Mouse (Mus musculus) left cerebral cortex, adult 6 months (tissue): Measurements from ENCODE around the gene Hnrnph3. TPM values are rescaled to one million over a fixed set of nuclear protein-coding genes. Genes with fewer than 3 reads are reported as not detected.

Experiments used
- long read RNA-seq, 2 experiments: library from polyadenylated mRNA; unstranded; transcript quantifications; one replicate each; pipeline ENCODE4 v2.0.0; 2019 to 2020
- polyA plus RNA-seq: library from polyadenylated mRNA; unstranded; fragments of <200 nt; fragmentation: Nextera tagmentation; gene quantifications from 2 replicates; pipeline ENCODE4 v1.2.3, GENCODE M21; 2021

The Hnrnph3 gene
- 17.5 and 23.0 TPM in 2 replicates for polyA plus RNA-seq
- long read RNA-seq, experiment 1, transcript Hnrnph3-201 (10 exons, 2,213 nt), result major isoform, 22 of 72 reads
- long read RNA-seq, experiment 1, transcript Hnrnph3-202 (10 exons, 2,168 nt), result minor isoform, 12 of 72 reads
- long read RNA-seq, experiment 1, partial matches to known transcripts, result 4 of 72 reads
- long read RNA-seq, experiment 1, other reads (novel, unspliced or antisense), result 31 of 72 reads
- long read RNA-seq, experiment 2, transcript Hnrnph3-202 (10 exons, 2,168 nt), result minor isoform, 5 of 36 reads
- long read RNA-seq, experiment 2, transcript Hnrnph3-201 (10 exons, 2,213 nt), result major isoform, 11 of 36 reads
- long read RNA-seq, experiment 2, partial matches to known transcripts, result 7 of 36 reads
- long read RNA-seq, experiment 2, other reads (novel, unspliced or antisense), result 12 of 36 reads

DNA sequence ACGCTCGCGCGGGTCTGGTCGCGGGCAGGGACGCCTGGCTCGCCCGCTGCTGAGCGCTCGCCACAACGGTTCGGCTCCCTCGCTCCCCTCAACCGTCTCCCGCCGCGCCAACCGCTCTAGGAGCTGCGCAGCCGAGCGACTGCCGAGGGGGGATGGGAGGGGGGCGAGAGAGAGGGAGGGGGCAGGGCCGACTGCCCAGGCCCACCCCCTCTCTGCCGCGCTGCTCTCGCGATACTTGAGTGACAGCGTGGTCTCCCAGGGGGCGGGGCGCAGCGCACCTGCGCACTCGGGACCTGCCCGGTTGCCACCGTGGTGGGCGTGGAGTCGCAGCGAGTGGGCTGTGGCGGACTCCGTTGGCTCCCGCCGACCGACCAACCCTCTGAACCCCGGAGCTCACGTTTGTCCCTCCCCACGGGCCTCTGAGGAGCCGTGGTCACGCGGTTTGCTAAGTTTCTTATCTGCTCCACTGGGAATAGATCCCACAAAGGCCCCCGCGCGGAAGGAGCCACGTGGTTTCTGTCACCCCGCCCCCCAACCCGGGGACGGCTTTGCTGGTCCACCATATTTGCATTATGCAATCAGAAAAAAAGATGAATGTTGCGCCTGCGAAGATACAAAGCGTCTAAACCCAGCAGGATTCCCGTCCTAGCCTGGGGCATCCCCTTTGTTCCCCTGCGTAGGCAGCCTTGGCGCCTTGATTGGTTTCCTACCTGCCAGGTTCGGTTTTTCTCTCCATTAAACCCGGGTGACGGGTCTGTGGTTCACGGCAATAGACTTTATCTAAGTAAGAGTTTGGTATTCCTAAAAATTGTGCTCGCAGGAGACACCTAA lies at the start of gene Hnrnph3, which contains the start of gene Pbld2:
Hnrnph3 (minus strand) TSS at position 469 of the 831 bp plus-strand sequence.
Pbld2 (plus strand) TSS at position 567 of the 831 bp plus-strand sequence.

DNA sequence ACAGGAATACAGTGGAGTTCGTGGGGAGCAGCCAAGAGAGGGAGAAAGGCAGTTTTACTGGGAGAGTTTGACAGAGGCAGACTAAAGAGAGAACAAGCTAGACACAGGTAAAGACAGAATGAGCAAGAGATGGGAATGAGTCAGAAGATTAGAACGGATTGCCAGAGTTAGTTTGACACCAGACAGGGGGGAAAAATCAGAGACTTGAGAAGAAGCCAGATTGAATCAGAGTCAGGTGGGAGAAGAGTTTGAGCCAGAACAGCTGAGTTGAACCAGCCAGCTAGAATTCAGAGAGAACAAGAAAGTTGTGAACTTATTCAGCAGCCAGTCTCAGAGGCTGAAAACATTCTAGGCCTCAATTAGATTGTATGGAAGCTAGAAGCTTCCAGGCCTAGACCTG lies 35.8 kb upstream of the Hnrnph3 start, which contains the start of gene Pbld1:
Pbld1 (plus strand) TSS at position 301 of the 400 bp plus-strand sequence.

DNA sequence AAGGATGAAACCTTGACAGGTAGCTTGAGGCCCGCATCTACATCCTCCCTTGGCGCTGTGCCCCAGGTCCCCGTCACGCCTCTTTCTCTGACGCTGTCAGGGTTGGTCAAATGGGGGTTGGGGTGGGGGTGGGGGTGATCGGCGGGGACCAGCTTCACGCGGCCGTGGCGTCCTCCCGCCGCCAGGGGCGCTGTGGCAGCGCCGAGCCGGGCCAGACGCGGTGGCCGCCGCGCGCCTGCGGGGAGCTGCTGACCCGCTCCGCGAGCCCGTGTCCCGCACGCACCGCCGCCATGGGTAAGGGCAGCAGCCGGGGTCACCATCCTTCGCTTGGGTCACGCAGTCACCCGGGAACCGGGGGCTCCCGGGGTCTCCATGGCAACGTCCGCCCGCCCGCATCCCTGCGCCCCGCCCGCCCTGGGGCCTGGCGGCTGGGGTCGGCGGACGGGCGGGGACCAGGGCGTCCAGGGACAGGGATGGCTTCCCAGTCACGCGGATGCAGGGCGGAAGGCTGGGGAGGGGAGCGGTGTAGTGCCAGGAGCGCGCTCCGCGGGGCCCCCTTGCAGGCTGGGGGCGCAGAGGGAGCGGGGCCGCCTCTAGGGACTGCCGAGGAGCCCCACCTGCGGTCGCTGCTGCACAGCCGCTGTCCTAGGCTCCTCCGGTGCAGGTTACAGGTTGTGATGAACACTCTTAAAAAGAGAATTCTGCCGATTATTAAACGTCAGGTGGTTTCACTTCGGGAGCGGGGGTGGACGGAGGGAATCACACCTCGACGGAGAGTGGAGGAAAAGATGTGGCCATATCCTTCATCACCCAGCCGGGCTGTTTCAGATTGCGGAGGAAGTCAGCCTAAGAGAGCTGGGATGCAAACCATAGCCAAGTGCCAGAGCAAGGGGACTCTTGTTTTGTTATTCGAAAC lies 43.7 kb downstream of the Hnrnph3 start, which contains the start of gene Rufy2:
Rufy2 (plus strand) TSS at position 185 of the 916 bp plus-strand sequence.

Other genes with a start within 250 kb of the Hnrnph3 start
- gene Ccar1, start 231.9 kb downstream of the Hnrnph3 start, polyA plus RNA-seq, result 13.9 and 17.1 TPM in 2 replicates
- gene Tet1, start 115.2 kb downstream of the Hnrnph3 start, polyA plus RNA-seq, result 5.1 and 6.4 TPM in 2 replicates
- gene Slc25a16, start 103.6 kb downstream of the Hnrnph3 start, polyA plus RNA-seq, result 5.4 and 23.3 TPM in 2 replicates
- gene Dna2, start 77.2 kb downstream of the Hnrnph3 start, polyA plus RNA-seq, result 0.23 and 0.82 TPM in 2 replicates
- gene Rufy2, start 44.0 kb downstream of the Hnrnph3 start, polyA plus RNA-seq, result 35.9 and 44.4 TPM in 2 replicates
- gene Pbld2, start 98 bp upstream of the Hnrnph3 start, polyA plus RNA-seq, result 0.59 and 1.0 TPM in 2 replicates
- 0.98 and 1.2 TPM in 2 replicates for gene Pbld1, start 35.9 kb upstream of the Hnrnph3 start, polyA plus RNA-seq
- gene Atoh7, start 75.4 kb upstream of the Hnrnph3 start, polyA plus RNA-seq, result 2.6 and 2.8 TPM in 2 replicates
- gene Mypn, start 179.7 kb upstream of the Hnrnph3 start, polyA plus RNA-seq, result 0.60 and 0.73 TPM in 2 replicates
- gene Herc4, start 219.6 kb upstream of the Hnrnph3 start, polyA plus RNA-seq, result 8.6 and 10.8 TPM in 2 replicates